Mouse (Mus musculus): ENCODE data around the gene Lrrc74b. TPM values are rescaled to one million over a fixed set of nuclear protein-coding genes. Genes with fewer than 3 reads are reported as not detected.
"Not testable (repeated sequence)": the region's sequence is repeated elsewhere in the genome, so short reads cannot be mapped to it uniquely, and the experiment has no call there.

Gene Lrrc74b
- polyA plus RNA-seq, 1 experiment from 2014 or later, result 0.29 TPM

DNA sequence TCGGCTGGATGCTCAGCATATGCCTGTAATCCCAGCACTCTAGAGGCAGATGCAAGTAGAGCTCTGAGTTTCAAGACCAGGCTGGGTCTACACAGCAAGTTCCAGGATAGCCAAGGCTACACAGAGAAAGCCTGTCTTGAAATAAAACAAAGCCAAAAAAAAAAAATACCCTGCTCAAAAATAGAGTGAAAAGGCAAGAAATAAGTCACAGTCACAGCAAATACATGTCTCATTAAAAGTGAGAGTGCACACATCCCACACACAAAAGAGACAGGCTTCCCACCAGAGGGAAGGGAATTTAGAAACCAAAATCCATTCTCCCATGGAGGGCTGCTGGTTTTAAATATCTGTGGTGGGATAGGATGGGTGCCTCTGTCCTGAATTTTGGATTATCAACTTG, 2.5 kb upstream of the Lrrc74b start:
- Histone ChIP-seq H3K27ac (no peak overlapping the region), H3K4me2 (replicated peaks) (no peak overlapping the region), H3K9ac (no peak overlapping the region), H3K27me3 (replicated peaks) (no peaks in the 10 kb centered on the region), H3K9me3 (no peaks in the 10 kb centered on the region), H3K4me1 (replicated peaks) (peaks cover 27% of the 10 kb centered on the region), H3K4me3 (replicated peaks) (no peak overlapping the region), H3K36me3 (no peaks in the 10 kb centered on the region)
- WGBS, result 9% methylated on average over 1 of the region's 1 CpGs
- ATAC-seq, result no peak

DNA sequence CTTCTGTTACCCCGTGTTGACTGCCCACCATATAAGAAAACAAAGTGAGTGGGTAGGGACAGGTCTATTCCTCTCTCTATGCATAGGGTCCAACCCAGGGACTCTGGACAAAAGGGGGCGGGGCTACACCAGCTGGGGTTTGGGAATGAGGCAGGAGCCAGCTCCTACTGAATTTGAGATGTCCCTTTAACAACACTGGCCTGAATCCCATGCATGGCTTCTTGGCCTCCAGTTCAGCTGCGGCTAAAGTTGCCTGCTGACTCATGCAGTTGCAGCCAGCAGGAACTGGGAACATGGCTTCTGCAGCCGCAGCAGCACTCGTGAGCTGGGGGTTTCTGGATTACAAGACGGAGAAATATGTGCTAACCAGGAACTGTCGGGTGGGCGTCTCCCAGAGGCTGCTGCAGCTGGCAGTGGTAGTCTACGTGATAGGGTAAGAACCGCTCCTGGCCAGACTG, 733 bp upstream of the Lrrc74b start, which contains the start of gene P2rx6:
P2rx6 (plus strand) TSS at position 135 of the 458 bp plus-strand sequence.
- Histone ChIP-seq H3K9ac (peak within 1 kb of the TSS; percentile 17; the same call in 1 of the 2 replicates), H3K4me1 (replicated peaks) (peaks cover 32% of the 10 kb centered on the region), H3K27me3 (replicated peaks) (no peaks in the 10 kb centered on the region), H3K27ac (peak within 1 kb of the TSS; percentile 60), H3K36me3 (no peaks in the 10 kb centered on the region), H3K4me2 (replicated peaks) (peak within 1 kb of the TSS; percentile 56), H3K9me3 (no peaks in the 10 kb centered on the region), H3K4me3 (replicated peaks) (peak within 1 kb of the TSS; percentile 20)
- peak; percentile 44 for ATAC-seq
- WGBS, result 5% methylated on average over 10 of the region's 10 CpGs

- Histone ChIP-seq H3K36me3 (no peaks in the 10 kb centered on the region), H3K9me3 (no peaks in the 10 kb centered on the region), H3K4me2 (replicated peaks) (peak overlapping the region; percentile 51), H3K27ac (no peak overlapping the region), H3K4me1 (replicated peaks) (peaks cover 40% of the 10 kb centered on the region), H3K27me3 (replicated peaks) (no peaks in the 10 kb centered on the region), H3K4me3 (replicated peaks) (no peak overlapping the region), H3K9ac (no peak overlapping the region)
- ATAC-seq, result no peak
- 77% methylated on average over 9 of the region's 9 CpGs for WGBS
Measured at GRCm38 (mm10) chr16:17559396-17560027, 1.5 kb downstream of the Lrrc74b start.

GRCm38 (mm10) chr16:17558811-17559210, 2.2 kb downstream of the Lrrc74b start:
- H3K4me3 ChIP-seq (replicated peaks), result no peak overlapping the region
- peak overlapping the region; percentile 51 for H3K4me2 ChIP-seq (replicated peaks)
- H3K36me3 ChIP-seq, result no peaks in the 10 kb centered on the region
- H3K9me3 ChIP-seq, result no peaks in the 10 kb centered on the region
- no peak overlapping the region for H3K9ac ChIP-seq
- no peak overlapping the region for H3K27ac ChIP-seq
- 3% methylated on average over 5 of the region's 5 CpGs for WGBS
- peaks cover 47% of the 10 kb centered on the region for H3K4me1 ChIP-seq (replicated peaks)
- no peaks in the 10 kb centered on the region for H3K27me3 ChIP-seq (replicated peaks)
- ATAC-seq, result peak; percentile 16; the same call in 1 of the 2 replicates

DNA sequence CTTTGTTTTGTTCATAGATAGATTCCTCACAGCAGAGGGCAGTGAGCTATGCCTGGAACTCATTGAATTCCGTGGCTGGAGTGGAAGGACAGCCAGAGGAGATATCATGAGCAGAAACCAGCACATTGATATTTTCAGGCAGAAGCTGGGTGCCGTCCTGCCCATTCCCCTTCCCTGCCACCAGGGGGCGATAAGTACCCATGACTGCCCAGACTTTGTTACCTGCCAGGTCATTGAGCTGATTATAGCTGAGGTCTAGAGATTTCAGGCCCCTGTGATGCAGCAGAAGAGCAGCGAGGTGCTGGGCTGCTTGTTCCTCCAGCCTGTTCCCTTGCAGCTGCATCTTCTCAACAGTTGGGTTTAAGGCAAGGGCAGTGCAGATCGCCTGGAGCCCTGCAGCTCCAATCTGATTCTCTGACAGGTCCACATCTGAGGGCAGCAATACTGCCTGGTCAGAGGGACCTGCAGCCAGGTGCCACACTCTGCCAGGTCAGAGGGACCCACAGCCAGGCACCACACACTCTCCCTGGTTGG, 3.0 kb downstream of the Lrrc74b start:
- 0 out of 2 replicates have a peak, but pooled peaks have one; percentile 4 for ATAC-seq
- no peak overlapping the region for H3K27ac ChIP-seq
- under 1% methylated on average over 5 of the region's 5 CpGs for WGBS
- H3K4me3 ChIP-seq (replicated peaks), result no peak overlapping the region
- no peaks in the 10 kb centered on the region for H3K9me3 ChIP-seq
- H3K4me2 ChIP-seq (replicated peaks), result peak overlapping the region; percentile 51
- no peak overlapping the region for H3K9ac ChIP-seq
- no peaks in the 10 kb centered on the region for H3K36me3 ChIP-seq
- H3K4me1 ChIP-seq (replicated peaks), result peaks cover 48% of the 10 kb centered on the region
- no peaks in the 10 kb centered on the region for H3K27me3 ChIP-seq (replicated peaks)

- no peak for ATAC-seq
- Histone ChIP-seq H3K9me3 (no peaks in the 10 kb centered on the region), H3K4me3 (replicated peaks) (no peak overlapping the region), H3K27ac (no peak overlapping the region), H3K27me3 (replicated peaks) (no peaks in the 10 kb centered on the region), H3K9ac (no peak overlapping the region), H3K36me3 (no peaks in the 10 kb centered on the region), H3K4me1 (replicated peaks) (peaks cover 45% of the 10 kb centered on the region), H3K4me2 (replicated peaks) (no peak overlapping the region)
- WGBS, result 50% methylated on average over 4 of the region's 4 CpGs
Measured at GRCm38 (mm10) chr16:17556907-17557306, 4.1 kb downstream of the Lrrc74b start.

DNA sequence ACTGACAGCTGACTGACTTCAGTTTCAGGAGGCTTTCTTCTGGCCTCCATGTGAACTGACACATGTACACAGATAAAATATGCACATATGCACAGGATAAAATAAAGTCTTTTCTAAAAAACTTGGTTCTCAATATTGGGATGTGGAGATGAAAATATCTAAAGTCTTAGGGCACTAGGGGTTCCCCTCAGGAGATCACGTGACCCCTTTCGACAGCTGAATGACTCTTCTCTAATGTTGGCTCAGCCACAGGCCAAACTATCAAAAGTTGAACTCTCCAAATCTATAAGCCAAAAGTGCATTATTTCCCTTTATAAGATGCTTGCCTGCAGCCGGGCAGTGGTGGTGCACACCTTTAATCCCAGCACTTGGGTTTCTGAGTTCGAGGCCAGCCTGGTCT, 4.9 kb downstream of the Lrrc74b start:
- no peak overlapping the region for H3K27ac ChIP-seq
- no peak overlapping the region for H3K4me2 ChIP-seq (replicated peaks)
- H3K9ac ChIP-seq, result no peak overlapping the region
- peaks cover 39% of the 10 kb centered on the region for H3K4me1 ChIP-seq (replicated peaks)
- H3K27me3 ChIP-seq (replicated peaks), result no peaks in the 10 kb centered on the region
- no peak overlapping the region for H3K4me3 ChIP-seq (replicated peaks)
- no peak for ATAC-seq
- H3K9me3 ChIP-seq, result no peaks in the 10 kb centered on the region
- 83% methylated on average over 4 of the region's 4 CpGs for WGBS
- no peaks in the 10 kb centered on the region for H3K36me3 ChIP-seq

- not testable (repeated sequence) for H3K36me3 ChIP-seq; H3K9me3 ChIP-seq; H3K27me3 ChIP-seq (replicated peaks); H3K4me3 ChIP-seq (replicated peaks)
- Histone ChIP-seq H3K27ac (peak overlapping the region; percentile 55; the same call in 1 of the 2 replicates), H3K4me1 (replicated peaks) (peaks cover 32% of the 10 kb centered on the region), H3K4me2 (replicated peaks) (peak overlapping the region; percentile 57), H3K9ac (0 out of 2 replicates have a peak overlapping the region, but pooled peaks have one; percentile 8)
- peak; percentile 22; the same call in 1 of the 2 replicates for ATAC-seq
- 24% methylated on average over 4 of the region's 4 CpGs for WGBS
Measured at GRCm38 (mm10) chr16:17554702-17555101, 6.3 kb downstream of the Lrrc74b start.

DNA sequence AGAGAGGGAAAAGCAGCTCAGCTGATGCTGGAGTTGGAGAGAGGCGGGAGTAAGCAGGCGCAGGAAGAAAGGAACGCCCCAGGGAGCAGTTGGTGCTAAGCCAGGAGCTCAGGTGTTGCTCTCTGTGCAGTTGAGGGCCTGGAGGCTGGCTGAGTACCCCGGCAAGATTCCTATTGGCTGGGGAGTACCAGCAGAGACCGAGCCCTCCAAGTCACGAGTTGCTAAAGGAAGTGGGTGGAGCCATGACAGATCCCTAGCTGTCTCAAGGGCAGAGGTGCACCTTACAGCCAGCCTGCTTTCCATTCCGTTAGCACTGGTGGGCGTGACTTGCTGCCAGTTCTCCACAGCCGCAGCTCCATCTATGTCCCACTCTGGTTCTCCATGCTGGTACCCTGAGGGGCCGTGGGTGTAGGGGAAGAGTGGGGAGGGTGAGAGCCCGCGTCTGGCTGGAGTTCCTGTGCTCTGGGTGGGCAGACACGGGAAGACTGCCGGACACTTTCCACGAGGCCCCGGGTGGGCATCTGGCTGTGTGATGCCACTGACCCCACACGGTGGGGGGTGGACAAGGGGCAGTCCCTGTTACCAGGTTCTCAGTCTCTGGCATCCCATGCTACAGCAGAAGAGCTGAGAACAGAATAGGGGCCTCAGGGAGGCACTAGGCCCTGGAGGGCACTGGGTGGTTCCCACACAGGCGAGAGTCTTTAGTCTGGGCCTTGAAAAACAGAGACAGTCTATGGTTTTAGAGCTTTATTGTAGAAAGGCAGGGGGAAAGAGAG, 6.9 kb downstream of the Lrrc74b start:
- peak; percentile 96 for ATAC-seq
- peaks cover 27% of the 10 kb centered on the region for H3K4me1 ChIP-seq (replicated peaks)
- WGBS, result 10% methylated on average over 18 of the region's 18 CpGs
- 0 out of 2 replicates have a peak overlapping the region, but pooled peaks have one; percentile 4 for H3K9ac ChIP-seq
- no peaks in the 10 kb centered on the region for H3K9me3 ChIP-seq
- H3K36me3 ChIP-seq, result no peaks in the 10 kb centered on the region
- H3K4me3 ChIP-seq (replicated peaks), result 0 out of 2 replicates have a peak overlapping the region, but pooled peaks have one; percentile 1
- peak overlapping the region; percentile 55 for H3K27ac ChIP-seq
- no peaks in the 10 kb centered on the region for H3K27me3 ChIP-seq (replicated peaks)
- peak overlapping the region; percentile 57 for H3K4me2 ChIP-seq (replicated peaks)

DNA sequence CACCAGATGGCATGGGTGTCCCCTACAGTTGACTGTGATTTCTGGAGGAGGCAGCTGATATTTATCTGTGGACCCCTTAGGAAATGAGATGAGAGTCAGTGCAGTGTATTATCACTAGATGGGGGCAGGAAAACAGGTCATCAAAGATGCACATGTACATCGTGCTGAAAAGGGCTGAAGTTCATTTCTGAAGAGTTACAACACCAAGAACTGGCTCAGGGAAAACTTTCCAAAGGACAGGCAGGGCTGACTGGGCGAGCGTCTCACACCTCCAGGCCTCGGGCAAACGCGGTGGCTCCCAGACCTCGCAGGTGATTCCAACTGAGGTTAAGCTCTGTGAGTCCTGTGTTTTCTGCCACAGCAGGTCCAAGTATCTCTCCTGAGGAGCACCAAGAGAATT, 8.2 kb downstream of the Lrrc74b start:
- no peak for ATAC-seq
- Histone ChIP-seq H3K36me3 (no peaks in the 10 kb centered on the region), H3K4me3 (replicated peaks) (no peak overlapping the region), H3K27me3 (replicated peaks) (no peaks in the 10 kb centered on the region), H3K4me1 (replicated peaks) (peaks cover 16% of the 10 kb centered on the region), H3K27ac (no peak overlapping the region), H3K4me2 (replicated peaks) (no peak overlapping the region), H3K9ac (no peak overlapping the region), H3K9me3 (no peaks in the 10 kb centered on the region)
- WGBS, result 72% methylated on average over 7 of the region's 7 CpGs

- H3K4me2 ChIP-seq (replicated peaks), result no peak overlapping the region
- no peak overlapping the region for H3K27ac ChIP-seq
- no peak overlapping the region for H3K4me3 ChIP-seq (replicated peaks)
- H3K4me1 ChIP-seq (replicated peaks), result no peaks in the 10 kb centered on the region
- WGBS, result 78% methylated on average over 2 of the region's 2 CpGs
- H3K36me3 ChIP-seq, result no peaks in the 10 kb centered on the region
- H3K9ac ChIP-seq, result no peak overlapping the region
- no peaks in the 10 kb centered on the region for H3K9me3 ChIP-seq
- H3K27me3 ChIP-seq (replicated peaks), result no peaks in the 10 kb centered on the region
- ATAC-seq, result no peak
Measured at GRCm38 (mm10) chr16:17542632-17543031, 18.4 kb downstream of the Lrrc74b start.

DNA sequence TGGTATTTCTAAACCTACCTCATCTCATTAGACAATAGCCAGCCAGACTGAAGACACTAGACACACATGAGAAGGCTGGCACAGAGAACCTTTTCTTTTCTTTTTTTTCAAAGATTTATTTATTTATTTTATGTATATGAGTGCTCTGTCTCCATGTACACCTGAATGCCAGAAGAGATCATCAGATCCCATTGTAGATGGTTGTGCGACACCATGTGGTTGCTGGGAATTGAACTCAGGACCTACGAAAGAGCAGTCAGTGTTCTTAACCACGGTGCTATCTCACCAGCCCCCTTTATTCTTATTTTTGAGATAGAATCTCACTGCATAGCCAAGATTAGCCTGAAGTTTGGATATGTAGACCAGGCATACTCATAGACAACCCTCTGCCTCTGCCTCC, 24.5 kb downstream of the Lrrc74b start:
- no peaks in the 10 kb centered on the region for H3K36me3 ChIP-seq
- WGBS, result 89% methylated on average over 3 of the region's 3 CpGs

More for the DNA sequence above, 24.5 kb downstream of the Lrrc74b start:
- Histone ChIP-seq H3K4me1 (replicated peaks) (peaks cover 4% of the 10 kb centered on the region), H3K9ac (no peak overlapping the region), H3K27me3 (replicated peaks) (no peaks in the 10 kb centered on the region), H3K9me3 (no peaks in the 10 kb centered on the region), H3K27ac (no peak overlapping the region), H3K4me3 (replicated peaks) (no peak overlapping the region), H3K4me2 (replicated peaks) (no peak overlapping the region)
- ATAC-seq, result no peak
